In genomic region chr6:96544832-96545231, GRCm38 (mm10) we compare ENCODE assay signal across 21 mouse cellular contexts.
DNase-seq lines count a peak whose midpoint lies in the region; ATAC-seq lines count a peak whose summit lies in the region.
"Had no signal": no experiment of that assay in that cellular context is flagged by ENCODE, and none has a peak within 500 bp of the region (broad histone marks: within the 10 kb centered on the region; RNA-seq: fewer than 3 reads in every experiment).

No protein-coding gene starts in this region.

- H3K27me3 ChIP-seq in neural tube, embryonic 13.5 days, result no peaks in the 10 kb centered on the region
- H3K27me3 ChIP-seq in neural tube, embryonic 15.5 days (replicated peaks), result no peaks in the 10 kb centered on the region
- no peaks in the 10 kb centered on the region for H3K27me3 ChIP-seq in embryonic facial prominence, embryonic 11.5 days (ENCODE audit: control insufficient read depth, insufficient read depth, low read length)
- H3K27me3 ChIP-seq in hindbrain, embryonic 12.5 days, result no peaks in the 10 kb centered on the region
- H3K27me3 ChIP-seq: embryonic facial prominence, embryonic 13.5 days; midbrain, embryonic 12.5 days had no signal

- H3K4me2 ChIP-seq in neural tube, embryonic 13.5 days, result no peak overlapping the region
- H3K4me2 ChIP-seq in neural tube, embryonic 15.5 days, result no peak overlapping the region
- H3K4me2 ChIP-seq in embryonic facial prominence, embryonic 11.5 days (ENCODE audit: low read depth, low read length), result no peak overlapping the region
- H3K4me2 ChIP-seq in hindbrain, embryonic 12.5 days (replicated peaks), result no peak overlapping the region
- H3K4me2 ChIP-seq: embryonic facial prominence, embryonic 13.5 days; midbrain, embryonic 12.5 days had no signal

- H3K36me3 ChIP-seq in neural tube, embryonic 13.5 days, result no peaks in the 10 kb centered on the region
- H3K36me3 ChIP-seq in neural tube, embryonic 15.5 days, result no peaks in the 10 kb centered on the region
- H3K36me3 ChIP-seq in embryonic facial prominence, embryonic 11.5 days (replicated peaks; ENCODE audit: control insufficient read depth, insufficient read depth, low read depth, low read length), result no peaks in the 10 kb centered on the region
- no peaks in the 10 kb centered on the region for H3K36me3 ChIP-seq in hindbrain, embryonic 12.5 days
- H3K36me3 ChIP-seq: embryonic facial prominence, embryonic 13.5 days; midbrain, embryonic 12.5 days had no signal

- ATAC-seq in neural tube, embryonic 13.5 days (ENCODE audit: low read depth), result peak; percentile 84
- ATAC-seq in neural tube, embryonic 15.5 days (ENCODE audit: low FRiP score), result no peak
- ATAC-seq in embryonic facial prominence, embryonic 11.5 days (replicated peaks; ENCODE audit: insufficient number of reproducible peaks, low FRiP score, low TSS enrichment, low read depth), result no peak
- ATAC-seq in hindbrain, embryonic 12.5 days (ENCODE audit: low FRiP score), result peak; percentile 90

- no peak overlapping the region for H3K27ac ChIP-seq in neural tube, embryonic 13.5 days (replicated peaks)
- no peak overlapping the region for H3K27ac ChIP-seq in neural tube, embryonic 15.5 days (replicated peaks)
- no peak overlapping the region for H3K27ac ChIP-seq in embryonic facial prominence, embryonic 11.5 days (replicated peaks; ENCODE audit: low read depth, low read length)
- no peak overlapping the region for H3K27ac ChIP-seq in hindbrain, embryonic 12.5 days
- H3K27ac ChIP-seq: embryonic facial prominence, embryonic 13.5 days; midbrain, embryonic 12.5 days had no signal

- no peaks in the 10 kb centered on the region for H3K9me3 ChIP-seq in neural tube, embryonic 13.5 days
- H3K9me3 ChIP-seq in neural tube, embryonic 15.5 days (replicated peaks), result no peaks in the 10 kb centered on the region
- H3K9me3 ChIP-seq in embryonic facial prominence, embryonic 11.5 days (replicated peaks; ENCODE audit: control insufficient read depth, low read length), result no peaks in the 10 kb centered on the region
- H3K9me3 ChIP-seq in hindbrain, embryonic 12.5 days (replicated peaks), result no peaks in the 10 kb centered on the region
- H3K9me3 ChIP-seq: embryonic facial prominence, embryonic 13.5 days; midbrain, embryonic 12.5 days had no signal

- H3K4me1 ChIP-seq in neural tube, embryonic 13.5 days (replicated peaks), result peaks cover 13% of the 10 kb centered on the region
- peaks cover 8% of the 10 kb centered on the region for H3K4me1 ChIP-seq in neural tube, embryonic 15.5 days
- no peaks in the 10 kb centered on the region for H3K4me1 ChIP-seq in embryonic facial prominence, embryonic 11.5 days (ENCODE audit: control insufficient read depth, insufficient read depth, low read length)
- H3K4me1 ChIP-seq in hindbrain, embryonic 12.5 days, result peaks cover 3% of the 10 kb centered on the region; the same call in 1 of the 2 replicates
- H3K4me1 ChIP-seq: embryonic facial prominence, embryonic 13.5 days had no signal

- H3K9ac ChIP-seq in neural tube, embryonic 13.5 days, result no peak overlapping the region
- no peak overlapping the region for H3K9ac ChIP-seq in neural tube, embryonic 15.5 days (replicated peaks)
- H3K9ac ChIP-seq in embryonic facial prominence, embryonic 11.5 days (replicated peaks; ENCODE audit: low read length), result no peak overlapping the region
- H3K9ac ChIP-seq in hindbrain, embryonic 12.5 days, result no peak overlapping the region
- H3K9ac ChIP-seq: embryonic facial prominence, embryonic 13.5 days; midbrain, embryonic 12.5 days had no signal

- peak; percentile 7 for DNase-seq in embryonic facial prominence, embryonic 11.5 days (ENCODE audit: low spot score)
- DNase-seq in retina, postnatal 1 day, result peak; percentile 89
- DNase-seq in adipocyte (ENCODE audit: low spot score), result no peak
- DNase-seq in left cerebral cortex, adult 11 months (ENCODE audit: low spot score), result no peak
- no peak for DNase-seq in kidney, postnatal 25 days
- DNase-seq: cerebellum, postnatal 14 days; heart, adult 11 months; heart, postnatal 4 days; kidney, adult 18-20 months; kidney, postnatal 36 days; layer of hippocampus, postnatal 36 days; lung, adult 2 months; lung, postnatal 36 days; right cerebral cortex, adult 18-20 months; spleen, adult 18-20 months; thymus, adult 18-20 months had no signal

- no peak overlapping the region for H3K4me3 ChIP-seq in neural tube, embryonic 13.5 days
- no peak overlapping the region for H3K4me3 ChIP-seq in neural tube, embryonic 15.5 days (replicated peaks)
- H3K4me3 ChIP-seq in embryonic facial prominence, embryonic 11.5 days (ENCODE audit: low read depth, low read length), result no peak overlapping the region
- no peak overlapping the region for H3K4me3 ChIP-seq in hindbrain, embryonic 12.5 days
- H3K4me3 ChIP-seq: embryonic facial prominence, embryonic 13.5 days; midbrain, embryonic 12.5 days had no signal

- WGBS in neural tube, embryonic 13.5 days, result 20% methylated on average over 3 of the region's 3 CpGs
- WGBS in neural tube, embryonic 15.5 days, result 13% methylated on average over 3 of the region's 3 CpGs
- WGBS in embryonic facial prominence, embryonic 11.5 days, result 20% methylated on average over 3 of the region's 3 CpGs
- WGBS in hindbrain, embryonic 12.5 days, result 18% methylated on average over 3 of the region's 3 CpGs

Comparison
In these comparisons a context has a peak if more than half of its experiments do, and no peak if none do; other contexts are left out.
1. ATAC-seq: peak in neural tube, embryonic 13.5 days (single experiment) and hindbrain, embryonic 12.5 days (single experiment); none in neural tube, embryonic 15.5 days (single experiment) and embryonic facial prominence, embryonic 11.5 days (single experiment).
2. DNase-seq: peak in embryonic facial prominence, embryonic 11.5 days (single experiment) and retina, postnatal 1 day (single experiment); none in adipocyte (single experiment), left cerebral cortex, adult 11 months (single experiment) and kidney, postnatal 25 days (0 of 2).